Mouse (Mus musculus): Measurements from ENCODE around the gene Tlr5.

GRCm38 (mm10) chr1:182988646-182989045, 34.1 kb downstream of the Tlr5 start:
- no peak for TF ChIP-seq CTCF (IDR thresholded peaks at IDR 0.05; ENCODE audit: extremely low read depth, insufficient read depth, insufficient read length, insufficient replicate concordance)
- no peak for TF ChIP-seq POLR2A (IDR thresholded peaks at IDR 0.05; ENCODE audit: low read depth, low read length)
